Mouse (Mus musculus) cerebellum, postnatal 36 days (tissue): ENCODE measurements around the gene Cdkal1.

Experiments
- DNase-seq, 2 experiments: peaks; one replicate each; pipeline ENCODE4 v3.0.0; 2021 to 2022; ENCODE audit warnings: mixed read lengths in 2 of 2

The Cdkal1 gene

DNA sequence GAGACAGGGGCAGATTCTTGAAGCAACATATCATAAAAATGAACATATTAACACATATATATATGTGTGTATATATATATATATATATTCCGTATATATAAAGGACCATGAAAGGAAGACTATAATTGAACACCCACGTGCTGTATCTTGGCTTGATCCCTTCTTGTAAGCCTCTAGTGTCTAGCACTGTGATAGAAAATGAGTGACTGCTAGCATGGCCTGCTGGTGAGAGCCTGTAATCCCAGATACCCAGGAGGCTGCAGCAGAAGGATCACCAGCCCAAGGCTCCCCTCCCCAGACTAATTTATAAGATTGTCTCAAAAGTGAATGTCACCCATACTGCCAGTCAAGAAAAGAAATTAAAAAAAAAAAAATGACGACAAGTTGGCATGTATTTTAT lies 158.2 kb downstream of the Cdkal1 start:
- DNase-seq: no peak

DNA sequence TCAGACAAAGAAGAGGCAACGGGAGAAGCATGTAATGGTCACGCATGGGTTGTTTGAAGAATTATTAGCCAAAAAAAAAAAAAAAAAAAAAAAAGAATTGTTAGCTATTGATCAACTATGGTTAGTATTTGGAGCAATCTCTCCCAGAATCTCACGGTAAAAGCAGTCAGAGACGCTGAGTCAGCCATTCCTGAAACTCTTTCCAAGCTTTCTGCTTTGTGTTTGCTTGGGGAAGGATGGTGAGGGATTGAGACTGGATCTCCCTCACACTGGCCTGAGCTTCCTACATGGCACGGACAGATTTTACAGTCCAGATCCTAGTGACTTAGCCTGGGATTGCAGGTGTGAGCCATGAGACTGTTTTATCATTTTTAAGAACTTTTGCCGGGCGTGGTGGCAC lies 164.7 kb downstream of the Cdkal1 start:
- DNase-seq: no peak

DNA sequence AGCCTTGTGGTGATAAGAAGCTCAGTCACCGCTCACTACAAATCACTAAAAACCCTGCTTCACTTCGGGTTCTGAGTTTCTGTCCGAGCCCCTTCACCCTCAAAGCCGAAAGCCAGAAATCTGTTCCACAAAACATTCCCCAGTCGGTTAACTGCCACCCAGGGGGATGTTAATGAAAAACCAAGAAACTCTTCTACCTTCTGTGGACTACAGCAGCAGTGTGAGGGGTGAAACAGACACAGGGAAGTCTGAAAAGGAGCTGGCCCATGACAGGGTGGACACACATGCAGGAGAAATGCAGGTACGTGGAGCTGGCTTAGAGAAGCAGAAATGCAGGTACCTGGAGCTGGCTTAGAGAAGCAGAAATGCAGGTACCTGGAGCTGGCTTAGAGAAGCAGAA lies 166.6 kb downstream of the Cdkal1 start:
- DNase-seq: no peak

DNA sequence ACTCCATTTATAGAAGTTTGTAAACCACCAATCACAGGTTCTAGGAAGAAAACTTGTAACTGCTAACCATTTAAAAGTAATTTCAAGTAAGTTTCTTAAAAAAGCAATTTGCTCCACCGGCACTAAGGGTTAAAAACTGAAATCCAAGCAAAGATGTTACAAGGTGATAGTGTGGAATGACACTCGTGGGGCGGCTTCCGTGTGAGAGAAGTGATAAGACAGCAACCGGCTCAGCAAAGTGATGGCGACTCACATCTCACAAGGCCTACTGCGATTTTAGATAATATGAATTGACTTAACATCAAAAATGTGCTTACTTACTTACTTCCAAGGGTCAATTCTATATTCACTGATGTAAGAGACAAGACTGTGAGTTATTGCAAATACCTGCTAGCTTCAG lies 167.6 kb downstream of the Cdkal1 start:
- DNase-seq: no peak

DNA sequence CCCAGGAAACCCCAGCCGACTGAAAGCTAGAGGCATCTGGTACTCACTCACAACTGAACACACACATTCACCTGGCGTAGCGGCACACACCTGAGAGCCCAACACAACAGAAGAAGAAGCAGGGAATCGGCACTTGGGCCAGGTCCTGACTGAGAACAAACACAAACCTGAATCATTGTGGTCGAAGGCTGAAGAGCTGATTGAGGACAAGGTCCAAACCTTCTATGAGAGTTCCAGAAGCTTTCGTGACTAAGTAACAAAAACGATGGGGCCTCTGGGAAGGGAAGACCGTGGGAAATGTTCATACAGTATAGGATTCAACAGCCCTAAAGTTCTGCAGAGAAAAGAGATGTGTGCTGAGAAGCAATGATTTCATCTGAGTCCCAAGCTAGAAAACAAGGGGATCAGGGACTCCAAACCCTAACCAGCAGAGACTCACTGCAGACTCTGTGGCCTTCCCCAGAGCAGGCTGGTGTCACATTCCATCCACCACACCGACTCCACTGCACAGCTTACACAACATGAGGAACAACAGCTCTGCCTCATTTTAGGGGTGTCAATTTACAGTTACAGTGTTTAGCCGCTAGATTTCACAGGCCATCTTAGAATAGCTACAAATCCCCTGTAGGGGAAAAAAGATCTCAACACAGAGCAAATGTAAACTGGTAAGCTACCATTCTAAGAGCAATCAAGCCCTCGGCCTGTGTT lies 175.8 kb downstream of the Cdkal1 start:
- DNase-seq: no peak

DNA sequence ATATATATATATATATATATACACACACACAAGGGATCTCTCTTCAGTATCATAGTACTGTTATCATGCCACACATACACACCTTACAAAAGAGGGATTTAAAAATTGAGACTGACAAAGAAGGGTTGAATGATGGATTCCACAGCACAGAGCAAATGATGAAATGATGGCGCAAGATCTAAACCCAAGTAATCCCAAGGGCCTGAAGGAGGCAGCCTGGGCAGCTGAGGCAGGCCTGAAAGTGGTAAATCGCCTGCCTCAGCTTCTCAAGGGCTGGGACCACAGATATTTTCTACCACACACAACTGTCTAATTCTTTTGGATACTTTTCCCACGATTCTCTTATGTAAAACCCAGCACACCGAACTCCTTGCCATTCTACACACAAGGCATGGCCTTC lies 177.9 kb downstream of the Cdkal1 start:
- DNase-seq: no peak

DNA sequence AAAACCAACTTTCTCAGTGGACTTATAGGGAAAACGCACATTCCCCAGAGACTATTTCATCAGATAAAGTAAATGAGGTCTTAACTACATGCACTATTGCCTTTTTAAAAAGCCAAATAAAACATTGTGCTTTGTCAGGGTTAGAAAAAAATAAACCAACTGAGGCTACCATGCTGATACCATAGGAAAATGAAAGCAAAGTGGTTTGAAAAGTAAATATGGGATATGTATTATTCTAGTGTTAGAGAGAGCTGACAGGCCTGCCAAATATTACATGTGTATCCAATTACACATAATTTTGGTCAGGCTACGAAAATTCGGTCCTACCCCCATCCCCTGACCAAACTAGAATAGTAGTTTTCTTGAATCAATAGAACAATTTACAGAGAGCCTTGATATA lies 184.8 kb downstream of the Cdkal1 start:
- no peak for DNase-seq

DNA sequence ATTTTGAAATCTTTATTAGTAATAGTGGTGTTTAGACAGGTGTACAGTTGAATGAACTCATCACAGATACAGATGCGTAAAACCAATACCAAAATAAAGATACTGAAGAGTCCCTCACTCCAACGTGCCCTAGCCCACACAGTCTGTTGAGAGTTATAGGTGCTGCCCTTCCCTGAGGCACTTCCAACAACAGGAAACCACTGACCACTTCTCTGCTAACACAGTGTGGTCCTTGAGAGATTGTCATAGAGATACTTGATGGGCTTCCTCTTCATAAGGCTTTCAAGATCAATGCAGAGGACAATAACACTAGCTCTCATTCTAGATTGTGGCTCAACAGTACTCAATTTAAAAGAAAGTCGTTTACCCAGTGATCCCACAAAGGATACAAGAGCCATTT lies 191.6 kb downstream of the Cdkal1 start:
- DNase-seq: no peak

DNA sequence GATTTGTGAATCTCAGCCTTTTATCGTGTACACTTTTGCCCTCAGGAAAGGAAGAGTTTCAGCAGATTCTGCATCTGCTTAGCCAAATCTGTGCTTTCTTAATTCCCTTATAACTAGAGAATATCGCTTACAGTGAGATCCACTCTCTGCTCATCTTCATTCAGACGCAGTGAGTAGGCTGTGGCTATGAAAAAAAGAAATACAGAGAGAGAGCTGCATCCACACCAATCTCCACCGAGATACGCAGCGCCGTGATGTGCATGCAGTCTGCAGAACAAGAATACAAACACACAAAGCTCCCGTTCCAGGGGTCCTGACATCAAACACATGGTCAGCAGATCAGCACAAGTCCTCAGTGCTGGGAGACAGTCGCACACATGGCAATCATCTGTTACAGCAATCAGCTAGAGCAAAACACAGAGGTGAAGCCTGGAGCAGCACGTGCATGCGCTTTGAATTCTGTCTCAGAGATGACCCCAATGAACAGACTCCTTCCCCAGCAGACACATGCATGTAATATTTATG lies 199.6 kb downstream of the Cdkal1 start:
- DNase-seq: no peak

DNA sequence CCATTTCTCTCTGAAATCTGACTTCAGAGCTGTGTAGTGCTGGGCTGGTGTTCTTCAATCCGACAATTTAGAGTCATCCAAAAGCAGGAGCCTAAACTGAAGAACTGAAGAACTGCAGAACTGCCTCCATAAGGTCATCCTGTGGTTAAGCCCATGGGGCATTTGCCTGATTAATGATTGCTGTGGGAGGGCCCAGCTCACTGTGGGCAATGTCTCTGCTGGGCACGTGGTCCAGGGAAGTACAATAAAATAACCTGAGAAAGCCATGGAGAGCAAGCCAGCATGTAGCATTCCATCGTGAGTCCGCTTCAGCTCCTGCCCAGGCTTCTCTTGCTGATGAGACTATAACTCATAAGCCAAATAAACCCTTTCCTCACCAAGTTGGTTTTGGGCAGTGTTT lies 202.1 kb downstream of the Cdkal1 start:
- DNase-seq: no peak

DNA sequence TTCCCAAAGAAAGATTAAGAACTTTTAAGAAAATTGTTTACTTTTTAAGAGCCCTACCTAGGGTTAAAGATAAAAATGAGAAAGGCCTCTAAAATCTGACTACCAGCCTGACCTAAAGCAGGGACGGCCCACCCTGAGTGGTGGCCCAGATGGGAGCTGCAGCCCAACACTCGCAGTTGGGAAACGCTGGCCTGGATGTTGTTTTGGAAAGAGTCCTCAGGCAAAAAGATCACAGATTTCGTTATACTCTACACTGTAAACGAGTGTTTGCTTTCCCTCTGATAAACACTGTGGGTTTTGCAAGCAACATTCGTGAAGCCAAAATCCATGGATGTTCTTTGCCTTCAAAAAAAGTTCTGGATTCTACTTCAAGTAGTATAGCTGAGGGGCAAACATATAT lies 202.7 kb downstream of the Cdkal1 start:
- no peak for DNase-seq

DNA sequence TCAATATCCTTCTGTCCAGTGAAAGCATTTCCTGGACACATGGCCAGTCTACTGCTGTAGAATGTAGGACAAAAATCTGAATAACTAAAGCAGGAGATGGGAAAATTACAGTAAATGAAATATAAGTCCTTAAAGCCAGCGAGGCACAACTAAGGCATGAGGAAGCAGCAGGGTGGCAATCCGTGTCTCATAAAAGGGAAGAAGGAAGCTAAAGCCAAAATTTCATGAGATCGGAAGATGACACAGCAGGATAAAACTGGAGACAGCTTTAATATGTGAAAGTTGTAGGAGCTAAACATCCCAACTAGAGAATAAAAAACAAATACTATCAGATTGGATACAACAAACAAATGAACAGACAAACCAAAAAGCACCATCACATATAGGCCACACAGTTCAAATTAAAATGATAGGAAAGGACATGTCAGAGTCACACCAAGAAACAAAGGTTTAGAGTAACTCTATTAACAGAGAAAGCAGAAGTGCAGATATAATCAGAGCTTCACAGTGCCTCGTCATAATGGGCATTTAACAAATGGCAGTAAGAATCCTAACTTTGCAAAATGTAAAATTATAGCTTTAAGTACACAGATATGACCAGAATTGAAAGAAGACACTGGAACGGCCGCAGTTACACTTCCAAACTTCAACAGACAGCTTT lies 204.8 kb downstream of the Cdkal1 start:
- DNase-seq: no peak

DNA sequence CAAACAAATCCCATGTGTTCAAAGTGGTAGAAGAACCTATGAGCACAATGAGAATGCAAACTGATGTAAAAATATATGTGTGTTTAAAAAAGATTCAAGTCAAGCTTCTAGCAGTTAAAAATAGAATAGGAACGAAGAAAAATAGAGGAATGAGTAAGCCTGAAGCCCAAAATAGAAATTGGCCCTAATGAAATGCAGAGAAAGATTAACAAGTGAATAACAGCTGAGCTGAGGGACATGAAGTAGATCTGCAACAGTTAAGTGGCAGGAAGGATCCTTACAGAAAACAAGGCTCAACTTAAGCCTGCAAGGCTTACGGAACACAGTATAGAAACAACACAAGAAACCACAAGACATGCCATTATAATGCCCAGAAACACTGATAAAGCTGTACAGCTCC lies 205.9 kb downstream of the Cdkal1 start:
- DNase-seq: no peak

DNA sequence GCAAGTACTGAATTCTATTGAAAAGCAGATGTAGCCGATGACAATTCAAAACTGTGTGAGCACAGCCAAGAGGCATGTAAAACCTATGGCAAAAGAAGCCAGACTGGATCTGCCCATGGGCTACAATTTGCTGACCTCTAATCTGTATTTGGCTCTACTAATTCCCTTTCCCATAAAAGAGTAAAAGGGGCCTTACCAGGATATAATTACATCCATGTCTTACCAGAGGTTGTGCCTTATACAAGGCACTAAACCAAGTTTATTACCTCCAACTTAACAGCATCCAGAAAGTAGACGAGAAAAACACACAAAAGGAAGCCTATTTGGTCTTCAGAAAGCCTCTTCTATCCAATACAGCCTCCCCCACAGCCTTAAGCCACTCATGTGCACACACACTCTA lies 213.2 kb downstream of the Cdkal1 start:
- no peak for DNase-seq

DNA sequence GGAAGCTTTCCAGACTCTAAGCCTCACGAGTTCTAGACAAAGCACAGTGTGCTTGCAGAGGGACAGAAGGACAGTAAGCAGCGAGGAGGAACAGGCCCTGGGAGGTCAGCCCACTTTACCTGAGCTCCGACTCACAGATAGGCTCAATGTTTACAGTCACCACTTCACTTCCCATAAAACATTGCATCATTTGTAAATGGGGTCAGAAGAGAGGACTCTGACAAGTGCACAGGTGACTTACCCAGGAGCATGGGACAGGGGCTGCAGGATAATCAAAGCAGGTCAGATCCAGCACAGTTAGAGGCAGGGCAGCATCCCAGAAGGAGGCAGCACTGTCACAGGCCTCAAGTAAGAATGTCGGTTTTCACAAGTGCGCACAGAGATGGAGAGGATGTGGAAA lies 214.3 kb downstream of the Cdkal1 start:
- DNase-seq: no peak

DNA sequence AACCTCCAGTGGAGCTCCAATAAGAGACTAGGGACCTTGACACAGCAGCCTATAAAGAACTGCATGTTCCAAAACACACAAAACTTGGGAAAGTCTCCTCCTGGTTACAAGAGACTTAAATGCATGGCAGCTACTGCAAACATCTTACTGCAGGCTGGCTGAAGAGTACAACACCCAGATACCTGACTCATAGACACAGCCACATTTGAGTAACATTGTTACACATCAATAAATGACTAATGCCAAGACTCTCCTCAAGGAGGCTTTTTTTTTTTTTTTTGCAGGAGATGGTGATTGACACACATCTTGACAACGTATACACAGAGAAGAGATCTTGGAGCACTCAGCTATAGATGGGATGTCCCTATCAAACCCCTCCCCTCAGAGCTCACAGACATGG lies 215.3 kb downstream of the Cdkal1 start:
- DNase-seq: no peak

DNA sequence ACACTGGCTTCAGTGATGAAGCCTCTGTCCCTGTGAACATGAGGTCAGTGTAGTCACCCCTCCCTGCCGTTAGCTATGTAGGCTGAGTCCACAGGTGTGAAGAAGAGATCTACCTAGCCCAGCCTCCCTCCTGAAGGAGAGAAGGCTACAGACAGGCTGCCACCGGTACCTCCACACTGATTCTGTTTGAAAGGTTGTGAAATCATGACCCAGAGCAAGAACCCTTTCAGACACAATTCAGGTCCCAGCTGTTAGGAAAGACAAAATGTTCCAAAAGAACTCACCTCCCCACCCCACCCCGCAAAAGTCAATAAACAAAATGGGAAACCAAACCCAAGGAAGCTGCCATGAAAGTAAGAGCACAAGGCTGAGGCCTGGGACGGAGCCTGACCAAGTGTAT lies 217.2 kb downstream of the Cdkal1 start:
- no peak for DNase-seq

DNA sequence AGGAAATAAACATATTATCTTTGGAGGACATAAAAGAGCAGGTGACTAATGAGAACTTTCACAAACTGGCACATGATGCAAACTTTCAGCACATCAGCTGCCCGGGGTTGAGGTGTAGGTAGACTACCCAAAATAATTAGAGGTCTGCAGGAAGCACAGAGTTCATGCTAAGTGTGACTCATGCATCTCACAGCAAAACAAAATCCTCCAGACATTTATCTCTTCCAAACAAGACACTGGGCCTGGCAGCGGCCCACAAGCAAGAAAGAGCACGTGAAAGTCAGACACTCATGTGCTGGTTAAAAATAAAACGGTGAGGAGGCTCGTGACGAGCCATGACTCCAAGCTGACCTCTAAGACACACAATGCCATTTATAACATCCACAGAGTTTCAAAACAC lies 217.7 kb downstream of the Cdkal1 start:
- DNase-seq: no peak

DNA sequence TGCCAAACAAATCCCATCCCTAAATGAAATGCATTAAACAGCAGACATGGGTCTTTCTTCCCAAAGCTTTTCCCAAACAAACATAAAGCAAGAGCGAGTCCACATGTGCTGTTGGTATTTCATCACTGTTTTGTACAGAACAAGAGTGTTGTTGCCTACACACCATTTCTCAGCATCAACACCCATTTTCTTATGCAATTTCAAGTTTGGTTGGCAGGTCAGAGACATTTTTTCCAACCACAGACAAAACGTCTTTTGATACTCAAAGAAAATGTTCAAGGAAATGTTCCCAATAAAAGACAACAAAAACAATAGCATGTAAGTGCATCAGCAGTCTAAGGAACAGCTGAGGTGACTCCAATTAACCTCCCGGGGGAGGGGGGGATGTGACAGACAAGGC lies 219.9 kb downstream of the Cdkal1 start:
- no peak for DNase-seq

DNA sequence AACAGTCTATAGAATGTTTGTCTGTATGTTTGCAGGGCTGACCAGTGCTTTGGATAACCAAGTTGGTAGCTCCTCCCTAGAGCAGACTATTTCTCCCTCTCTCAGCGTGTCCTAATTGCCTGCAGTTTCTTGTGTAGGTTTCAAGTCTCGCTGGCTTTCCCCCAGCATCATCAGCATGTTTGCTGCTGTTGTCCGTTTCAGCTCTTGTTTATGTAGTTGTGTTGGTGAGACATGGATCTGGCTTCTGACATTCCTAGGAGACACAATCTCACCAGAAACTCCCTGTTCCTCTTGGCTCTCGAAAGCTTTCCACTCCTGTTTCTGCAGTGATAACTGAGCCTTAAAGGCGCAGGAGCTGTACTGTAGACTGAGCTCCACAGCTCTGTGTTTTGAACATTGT lies 224.1 kb downstream of the Cdkal1 start:
- no peak for DNase-seq

DNA sequence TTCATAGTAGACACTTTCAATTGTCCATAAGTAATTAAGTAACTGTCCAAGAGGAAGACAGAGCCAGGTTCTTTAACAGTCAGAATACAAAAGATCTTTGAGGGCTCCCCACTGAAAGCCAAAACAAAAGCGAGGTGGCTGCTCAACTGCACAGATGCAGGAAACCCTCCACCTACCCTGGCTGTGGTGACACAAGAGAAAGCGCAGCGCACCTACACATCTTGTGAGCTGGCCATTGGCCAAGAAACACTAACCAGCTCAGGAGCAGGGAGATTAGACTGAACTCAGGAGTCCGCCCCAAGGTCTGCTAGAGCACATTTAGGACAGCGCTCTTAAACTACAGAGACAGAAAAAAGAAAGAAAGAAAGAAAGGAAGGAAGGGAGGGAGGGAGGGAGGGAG lies 226.9 kb downstream of the Cdkal1 start:
- DNase-seq: no peak

DNA sequence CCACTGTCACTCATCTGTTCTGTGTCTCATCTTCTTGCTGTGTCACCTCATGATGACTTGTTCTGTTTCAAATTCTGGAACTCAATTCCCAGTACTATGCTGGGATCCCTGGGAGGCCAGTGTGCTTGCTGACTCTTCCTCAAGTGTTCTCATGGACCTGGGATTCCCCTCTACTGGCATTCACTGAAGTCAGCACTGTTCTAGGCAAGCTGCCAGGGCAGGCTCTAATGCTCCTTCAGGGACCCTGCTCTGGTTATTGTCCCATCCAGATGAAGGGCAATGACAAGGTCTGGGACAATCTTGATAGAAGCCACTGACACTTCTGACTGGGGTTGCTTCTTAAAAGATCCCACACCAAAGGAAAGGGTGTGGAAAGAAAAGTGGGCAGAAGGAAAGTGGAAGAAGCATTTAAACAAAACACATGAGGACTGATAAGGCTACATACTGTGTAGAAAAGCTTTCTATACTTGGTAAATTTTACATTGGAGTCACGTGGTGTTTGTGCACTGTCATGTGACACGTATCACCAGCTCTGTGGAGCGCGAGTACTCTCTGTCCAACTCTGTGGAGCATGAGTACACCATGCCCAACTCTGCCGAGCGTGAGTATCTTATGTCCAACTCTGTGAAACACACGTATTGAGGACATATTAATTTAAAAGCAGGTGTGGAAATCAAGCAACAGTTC lies 227.9 kb downstream of the Cdkal1 start:
- peak in 1 of 2 experiments; percentile 15 for DNase-seq

DNA sequence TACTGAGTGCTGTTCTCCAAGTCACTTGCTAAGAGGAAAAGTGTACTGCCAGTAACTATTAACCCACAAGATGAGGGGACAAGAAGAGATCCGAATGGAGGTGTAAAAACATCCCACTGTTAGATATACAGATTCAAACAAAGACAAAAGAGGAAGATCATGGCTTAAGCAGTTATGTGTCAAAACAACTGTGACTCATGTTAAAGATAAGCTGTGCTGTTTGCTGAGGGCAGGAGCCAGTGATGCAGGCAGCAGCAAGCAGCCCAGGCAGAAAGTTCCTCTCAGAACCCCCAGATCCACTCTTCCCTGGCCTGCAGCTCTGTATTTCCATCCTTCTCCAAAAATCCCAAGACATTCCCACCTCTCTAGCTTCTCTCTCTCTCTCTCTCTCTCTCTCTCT lies 230.5 kb downstream of the Cdkal1 start:
- DNase-seq: no peak

DNA sequence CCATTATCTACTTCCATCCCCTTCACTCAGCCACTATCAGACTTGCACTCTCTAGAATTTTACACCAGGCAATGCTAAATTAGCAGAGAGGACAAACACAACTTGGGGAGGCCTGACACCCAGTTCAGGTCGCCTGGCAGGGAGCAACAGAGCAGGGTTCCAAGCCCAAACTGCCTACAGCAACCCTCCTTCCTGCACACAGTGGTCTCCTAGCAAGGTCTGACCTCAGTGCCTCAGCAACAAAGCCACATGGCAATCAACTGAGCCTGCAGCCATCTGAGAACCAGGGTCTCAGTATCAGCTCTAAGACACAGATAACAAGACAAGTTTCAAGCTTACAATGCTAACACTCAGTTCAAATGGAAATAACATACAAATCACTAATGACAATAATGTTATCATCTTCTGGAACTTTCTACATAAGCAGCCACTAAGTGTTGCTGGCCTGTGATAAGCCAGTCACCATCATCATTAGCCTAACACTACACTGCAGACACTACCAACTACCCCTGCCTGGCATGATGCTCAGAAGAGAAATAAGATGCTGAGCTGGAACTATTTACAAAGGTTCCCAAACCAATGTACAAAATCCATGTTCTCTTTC lies 231.7 kb downstream of the Cdkal1 start:
- no peak for DNase-seq
